Mouse (Mus musculus) hindbrain, embryonic 11.5 days (tissue): ENCODE measurements around the gene Gm21830. TPM values are rescaled to one million over a fixed set of nuclear protein-coding genes. Genes with fewer than 3 reads are reported as not detected.
"Not testable (repeated sequence)": the region's sequence is repeated elsewhere in the genome, so short reads cannot be mapped to it uniquely, and the experiment has no call there.

Experiments
- ATAC-seq: fragments of 200-750 bp; cut with Nextera tagmentation; 2 replicates; pipeline ENCODE4 v1.8.0; 2017; ENCODE audit warnings: mild to moderate bottlenecking, moderate TSS enrichment, moderate library complexity; ENCODE audit not compliant: low FRiP score
- DNase-seq: peaks from one replicate; pipeline ENCODE4 v3.0.0-alpha.2; 2015; ENCODE audit warnings: low spot score
- H3K27ac ChIP-seq: fragments of 300-500 bp; sonication (generic); 2 replicates; pipeline ENCODE4 v1.5.1; 2014; ENCODE audit warnings: mild to moderate bottlenecking, low read depth, low read length
- H3K27me3 ChIP-seq: fragments of 300-500 bp; sonication (generic); 2 replicates; pipeline ENCODE4 v1.6.1; 2014; ENCODE audit warnings: mild to moderate bottlenecking, low read length, moderate library complexity, mixed read lengths; ENCODE audit not compliant: control insufficient read depth, insufficient read depth
- H3K36me3 ChIP-seq: fragments of 300-500 bp; sonication (generic); 2 replicates; pipeline ENCODE4 v1.6.1; 2014; ENCODE audit warnings: mild to moderate bottlenecking, low read length, moderate library complexity, mixed read lengths; ENCODE audit not compliant: control insufficient read depth, insufficient read depth
- H3K4me1 ChIP-seq: fragments of 300-500 bp; sonication (generic); replicated peaks from 2 replicates; pipeline ENCODE4 v1.6.1; 2014; ENCODE audit warnings: low read length, mixed read lengths; ENCODE audit not compliant: control insufficient read depth, insufficient read depth
- H3K4me2 ChIP-seq: fragments of 300-500 bp; sonication (generic); replicated peaks from 2 replicates; pipeline ENCODE4 v1.6.1; 2014; ENCODE audit warnings: mild to moderate bottlenecking, low read depth, low read length
- H3K4me3 ChIP-seq: fragments of 300-500 bp; sonication (generic); 2 replicates; pipeline ENCODE4 v1.5.1; 2014; ENCODE audit warnings: low read depth, low read length
- H3K9ac ChIP-seq: fragments of 300-500 bp; sonication (generic); 2 replicates; pipeline ENCODE4 v1.6.1; 2014; ENCODE audit warnings: low read depth, low read length
- H3K9me3 ChIP-seq: fragments of 300-500 bp; sonication (generic); 2 replicates; pipeline ENCODE4 v1.6.1; 2016; ENCODE audit warnings: low read length; ENCODE audit not compliant: control insufficient read depth
- whole genome bisulfite sequencing: fragments of 180-500 bp; shearing (Covaris S2); extraction: QIAGEN DNeasy Blood & Tissue Kit; methylation state at CpG from one replicate; pipeline ENCODE4 v1.1.7; 2014; 5-methylcytosine and 5-hydroxymethylcytosine counted together
- polyA plus RNA-seq: library from polyadenylated mRNA; unstranded; fragments of >200 nt; fragmentation: Nextera tagmentation; extraction: Ambion mirVana; gene quantifications from 2 replicates; pipeline ENCODE4 v1.2.1, GENCODE M21; 2014

The Gm21830 gene
- polyA plus RNA-seq, 1 experiment from 2014 or later, result not detected

- DNase-seq (no peak), ATAC-seq (no peak)
- H3K27me3 ChIP-seq, result no peaks in the 10 kb centered on the region
- WGBS, result 75% methylated on average over 12 of the region's 12 CpGs
- no peaks in the 10 kb centered on the region for H3K9me3 ChIP-seq
- H3K4me2 ChIP-seq, result no peak overlapping the region
- no peak overlapping the region for H3K27ac ChIP-seq
- no peaks in the 10 kb centered on the region for H3K4me1 ChIP-seq
- H3K9ac ChIP-seq, result no peak overlapping the region
- H3K36me3 ChIP-seq, result no peaks in the 10 kb centered on the region
- no peak overlapping the region for H3K4me3 ChIP-seq
These were observed 33.7 kb downstream of the Gm21830 start for GRCm38 (mm10) chr2:67447206-67447605.

- H3K27me3 ChIP-seq, result no peaks in the 10 kb centered on the region
- H3K36me3 ChIP-seq, result no peaks in the 10 kb centered on the region
- H3K4me3 ChIP-seq, result no peak overlapping the region
- no peaks in the 10 kb centered on the region for H3K9me3 ChIP-seq
- no peak for DNase-seq
- no peak for ATAC-seq
- H3K9ac ChIP-seq, result no peak overlapping the region
- H3K27ac ChIP-seq, result no peak overlapping the region
- H3K4me1 ChIP-seq, result no peaks in the 10 kb centered on the region
- H3K4me2 ChIP-seq, result no peak overlapping the region
- 81% methylated on average over 3 of the region's 3 CpGs for whole genome bisulfite sequencing
These were observed 47.3 kb downstream of the Gm21830 start for GRCm38 (mm10) chr2:67460857-67461256.

DNA sequence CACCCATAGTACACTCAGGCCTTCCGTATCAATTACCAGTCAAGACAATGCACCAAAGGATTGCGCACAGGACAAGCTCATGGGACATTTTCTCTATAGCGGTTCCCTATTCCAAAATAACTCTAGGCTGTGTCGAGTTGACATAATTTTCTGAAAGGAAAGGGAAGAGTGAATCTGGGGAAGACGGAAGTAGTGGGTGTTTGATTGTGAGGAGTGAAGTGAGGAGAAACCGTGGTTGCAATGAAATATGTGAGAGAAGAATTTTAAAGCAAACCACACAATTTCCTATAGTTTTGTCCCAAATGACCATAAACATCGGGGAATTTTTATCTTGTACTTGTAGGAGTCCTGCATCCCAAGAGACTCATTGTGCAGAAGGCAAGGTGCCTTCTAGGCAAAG is 53.5 kb downstream of the Gm21830 start:
- Histone ChIP-seq H3K4me1 (no peaks in the 10 kb centered on the region), H3K27me3 (no peaks in the 10 kb centered on the region), H3K9me3 (no peaks in the 10 kb centered on the region), H3K27ac (no peak overlapping the region), H3K36me3 (no peaks in the 10 kb centered on the region), H3K4me2 (no peak overlapping the region), H3K9ac (no peak overlapping the region), H3K4me3 (no peak overlapping the region)
- ATAC-seq, result no peak
- WGBS, result 93% methylated on average over 7 of the region's 7 CpGs
- DNase-seq, result no peak

- not testable (repeated sequence) for H3K27ac ChIP-seq, H3K9me3 ChIP-seq, H3K36me3 ChIP-seq, ATAC-seq, H3K4me3 ChIP-seq, DNase-seq, H3K4me2 ChIP-seq, H3K27me3 ChIP-seq, H3K4me1 ChIP-seq, H3K9ac ChIP-seq
- WGBS, result 88% methylated on average over 5 of the region's 5 CpGs
These were observed 56.5 kb downstream of the Gm21830 start for GRCm38 (mm10) chr2:67470030-67470429.

GRCm38 (mm10) chr2:67477753-67478152 is 64.2 kb downstream of the Gm21830 start:
- H3K4me2 ChIP-seq, result no peak overlapping the region
- H3K27ac ChIP-seq, result no peak overlapping the region
- H3K27me3 ChIP-seq, result no peaks in the 10 kb centered on the region
- peak; percentile 79 for DNase-seq
- H3K9ac ChIP-seq, result no peak overlapping the region
- 20% methylated on average over 6 of the region's 6 CpGs for WGBS
- H3K4me1 ChIP-seq, result no peaks in the 10 kb centered on the region
- ATAC-seq, result peak; percentile 51; the same call in 1 of the 2 replicates
- no peaks in the 10 kb centered on the region for H3K36me3 ChIP-seq
- H3K9me3 ChIP-seq, result no peaks in the 10 kb centered on the region
- no peak overlapping the region for H3K4me3 ChIP-seq

DNA sequence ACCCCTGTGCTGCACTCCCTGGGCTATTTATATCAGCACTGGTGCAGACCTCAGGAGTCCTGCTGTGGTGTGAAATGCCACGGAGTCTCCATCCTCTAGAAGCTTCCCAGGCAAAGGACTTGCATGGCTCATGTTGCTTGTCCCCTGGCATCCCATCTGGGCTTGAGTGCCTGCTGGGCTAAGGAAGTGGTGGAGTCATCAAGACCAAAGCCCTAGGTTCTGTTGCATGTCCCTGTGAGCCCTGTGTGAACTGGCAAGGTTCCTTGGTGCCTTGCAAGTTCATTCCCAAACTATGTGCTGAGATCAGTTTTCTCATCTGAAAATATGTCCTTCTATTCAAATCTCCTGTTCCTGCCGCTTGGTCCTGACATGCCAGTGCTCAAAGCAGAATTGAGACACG is 67.5 kb downstream of the Gm21830 start:
- Histone ChIP-seq H3K9ac (no peak overlapping the region), H3K4me1 (no peaks in the 10 kb centered on the region), H3K36me3 (no peaks in the 10 kb centered on the region), H3K27me3 (no peaks in the 10 kb centered on the region), H3K4me2 (no peak overlapping the region), H3K4me3 (no peak overlapping the region), H3K9me3 (no peaks in the 10 kb centered on the region), H3K27ac (no peak overlapping the region)
- WGBS, result 75% methylated on average over 3 of the region's 3 CpGs
- no peak for ATAC-seq
- no peak for DNase-seq

Other genes starting within 250 kb of the Gm21830 start
- gene Gm26727, start 19.5 kb downstream of the Gm21830 start, polyA plus RNA-seq, result not detected in 2 replicates
- gene Xirp2, start 32.3 kb downstream of the Gm21830 start, polyA plus RNA-seq, result not detected in 2 replicates
- 21.1 and 23.3 TPM in 2 replicates for gene B3galt1, start 152.1 kb downstream of the Gm21830 start, polyA plus RNA-seq